Mouse (Mus musculus): ENCODE data around the gene Hivep2. TPM values are rescaled to one million over a fixed set of nuclear protein-coding genes. Genes with fewer than 3 reads are reported as not detected.

Gene Hivep2
- polyA plus RNA-seq, 1 experiment from 2014 or later = 7.3 TPM

DNA sequence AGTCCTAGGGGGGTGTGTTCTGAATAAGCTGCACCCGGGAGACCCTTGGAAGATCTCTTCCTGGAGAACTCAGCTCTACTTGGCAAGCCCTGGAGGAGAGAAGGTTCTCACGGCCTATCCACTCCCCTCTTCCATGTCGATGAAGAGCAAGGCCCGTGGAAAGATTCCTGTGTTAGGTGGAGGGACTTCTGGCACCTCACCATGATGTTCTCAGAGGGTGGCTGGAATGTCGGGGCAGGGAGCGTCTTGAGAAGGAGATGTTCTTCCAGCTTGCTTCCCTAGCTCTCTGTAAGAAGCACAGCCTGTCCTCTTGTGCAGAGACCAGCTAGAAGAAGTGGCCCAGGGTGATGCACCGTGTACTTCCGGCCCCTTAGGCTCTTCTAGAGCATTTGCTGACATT, 134.2 kb downstream of the Hivep2 start:
- H3K4me2 ChIP-seq = no peak overlapping the region
- H3K9me3 ChIP-seq (replicated peaks) = no peaks in the 10 kb centered on the region
- ATAC-seq = no peak
- no peak overlapping the region for H3K9ac ChIP-seq
- no peaks in the 10 kb centered on the region for H3K4me1 ChIP-seq
- H3K4me3 ChIP-seq = no peak overlapping the region
- no peaks in the 10 kb centered on the region for H3K36me3 ChIP-seq (ENCODE audit: poor library complexity, severe bottlenecking)
- 95% methylated on average over 8 of the region's 8 CpGs for WGBS
- no peak overlapping the region for H3K27ac ChIP-seq
- no peaks in the 10 kb centered on the region for H3K27me3 ChIP-seq

- Histone ChIP-seq H3K4me2 (no peak overlapping the region), H3K36me3 (ENCODE audit: poor library complexity, severe bottlenecking) (no peaks in the 10 kb centered on the region), H3K9ac (no peak overlapping the region), H3K4me3 (no peak overlapping the region), H3K27me3 (no peaks in the 10 kb centered on the region), H3K9me3 (replicated peaks) (no peaks in the 10 kb centered on the region), H3K4me1 (no peaks in the 10 kb centered on the region), H3K27ac (no peak overlapping the region)
- WGBS = 83% methylated on average over 3 of the region's 3 CpGs
- ATAC-seq = 0 out of 2 replicates have a peak, but pooled peaks have one; percentile 21
Observed at GRCm38 (mm10) chr10:14100847-14101246, 135.0 kb downstream of the Hivep2 start.

DNA sequence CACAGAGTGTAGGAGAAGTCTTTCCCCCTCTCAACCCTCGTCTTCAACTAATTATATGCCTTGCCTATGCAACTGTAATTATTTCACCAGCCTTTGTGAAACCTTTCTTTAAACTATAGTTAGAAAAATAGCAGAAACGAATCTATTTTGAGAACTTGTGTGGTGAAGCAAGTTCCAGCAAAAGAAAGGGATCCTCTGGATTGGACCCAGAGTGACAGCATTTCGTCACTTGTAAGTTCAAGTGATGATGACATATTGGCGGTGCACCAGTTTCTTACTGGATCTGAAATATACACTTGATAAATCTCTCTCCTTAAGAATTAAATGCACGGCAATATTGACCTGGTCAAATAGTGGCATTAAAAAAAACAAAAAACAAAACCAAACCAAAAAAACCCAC, 136.1 kb downstream of the Hivep2 start:
- WGBS = 78% methylated on average over 5 of the region's 5 CpGs
- Histone ChIP-seq H3K27ac (no peak overlapping the region), H3K9me3 (replicated peaks) (no peaks in the 10 kb centered on the region), H3K9ac (no peak overlapping the region), H3K4me1 (no peaks in the 10 kb centered on the region), H3K4me3 (no peak overlapping the region), H3K4me2 (no peak overlapping the region), H3K36me3 (ENCODE audit: poor library complexity, severe bottlenecking) (no peaks in the 10 kb centered on the region), H3K27me3 (no peaks in the 10 kb centered on the region)
- no peak for ATAC-seq

- peak; percentile 65; the same call in 1 of the 2 replicates for ATAC-seq
- Histone ChIP-seq H3K27me3 (no peaks in the 10 kb centered on the region), H3K4me2 (no peak overlapping the region), H3K4me3 (no peak overlapping the region), H3K27ac (no peak overlapping the region), H3K36me3 (ENCODE audit: poor library complexity, severe bottlenecking) (no peaks in the 10 kb centered on the region), H3K9ac (no peak overlapping the region), H3K9me3 (replicated peaks) (no peaks in the 10 kb centered on the region), H3K4me1 (no peaks in the 10 kb centered on the region)
- WGBS = 76% methylated on average over 7 of the region's 7 CpGs
Observed at GRCm38 (mm10) chr10:14107980-14108671, 142.3 kb downstream of the Hivep2 start.

GRCm38 (mm10) chr10:14115846-14116245, 150.0 kb downstream of the Hivep2 start:
- H3K27ac ChIP-seq = no peak overlapping the region
- H3K36me3 ChIP-seq (ENCODE audit: poor library complexity, severe bottlenecking) = no peaks in the 10 kb centered on the region
- H3K4me1 ChIP-seq = no peaks in the 10 kb centered on the region
- H3K9me3 ChIP-seq (replicated peaks) = no peaks in the 10 kb centered on the region
- no peaks in the 10 kb centered on the region for H3K27me3 ChIP-seq
- H3K9ac ChIP-seq = no peak overlapping the region
- WGBS = 80% methylated on average over 4 of the region's 4 CpGs
- H3K4me3 ChIP-seq = no peak overlapping the region
- no peak for ATAC-seq
- no peak overlapping the region for H3K4me2 ChIP-seq

- H3K4me1 ChIP-seq = no peaks in the 10 kb centered on the region
- H3K27me3 ChIP-seq = no peaks in the 10 kb centered on the region
- H3K4me2 ChIP-seq = no peak overlapping the region
- no peak overlapping the region for H3K9ac ChIP-seq
- H3K27ac ChIP-seq = no peak overlapping the region
- 91% methylated on average over 5 of the region's 5 CpGs for WGBS
- no peaks in the 10 kb centered on the region for H3K36me3 ChIP-seq (ENCODE audit: poor library complexity, severe bottlenecking)
- ATAC-seq = no peak
- H3K4me3 ChIP-seq = no peak overlapping the region
- H3K9me3 ChIP-seq (replicated peaks) = no peaks in the 10 kb centered on the region
Observed at GRCm38 (mm10) chr10:14116978-14117377, 151.1 kb downstream of the Hivep2 start.

DNA sequence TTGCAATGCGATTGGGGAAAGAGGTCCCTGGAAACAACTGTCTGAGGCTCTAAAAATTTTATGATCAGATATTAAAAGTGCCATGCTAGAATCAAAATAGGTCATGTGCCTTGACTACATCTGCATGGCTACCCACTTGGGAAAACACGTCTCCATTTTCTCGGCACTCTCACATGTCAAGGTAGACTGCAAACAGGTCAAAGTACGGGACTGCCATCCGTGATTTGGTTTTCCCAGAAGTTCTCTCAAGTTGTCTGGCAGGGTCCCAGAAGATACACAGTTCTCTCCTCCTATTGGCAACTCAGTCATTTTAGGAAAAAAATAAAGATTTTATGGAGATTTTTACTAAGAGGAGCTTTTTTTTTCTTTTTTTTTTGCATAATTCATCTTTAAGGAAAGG, 153.3 kb downstream of the Hivep2 start:
- Histone ChIP-seq H3K4me3 (no peak overlapping the region), H3K9me3 (replicated peaks) (no peaks in the 10 kb centered on the region), H3K4me1 (no peaks in the 10 kb centered on the region), H3K27ac (no peak overlapping the region), H3K27me3 (no peaks in the 10 kb centered on the region), H3K36me3 (ENCODE audit: poor library complexity, severe bottlenecking) (no peaks in the 10 kb centered on the region), H3K4me2 (no peak overlapping the region), H3K9ac (no peak overlapping the region)
- WGBS = 93% methylated on average over 5 of the region's 5 CpGs
- no peak for ATAC-seq

DNA sequence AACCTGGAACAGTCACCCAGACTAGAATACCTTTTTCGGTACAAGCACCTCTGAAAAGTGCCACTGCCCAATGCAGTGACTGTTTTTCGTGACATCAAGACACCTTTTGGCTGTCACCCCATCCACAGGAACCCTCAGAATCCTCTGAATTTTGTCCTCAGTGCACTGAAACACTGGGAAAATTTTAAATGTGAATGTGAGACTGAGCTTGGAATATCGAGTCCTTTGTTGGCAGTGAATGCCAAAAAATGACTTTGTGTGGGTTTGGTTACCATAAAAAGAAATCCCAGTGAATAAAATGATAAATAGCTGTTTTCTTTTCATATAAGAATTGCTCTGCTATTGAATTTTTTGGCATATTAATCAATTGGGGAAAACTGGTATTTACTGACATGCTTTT, 154.6 kb downstream of the Hivep2 start:
- H3K27me3 ChIP-seq = no peaks in the 10 kb centered on the region
- H3K4me2 ChIP-seq = no peak overlapping the region
- H3K27ac ChIP-seq = no peak overlapping the region
- H3K9me3 ChIP-seq (replicated peaks) = no peaks in the 10 kb centered on the region
- no peak overlapping the region for H3K4me3 ChIP-seq
- no peaks in the 10 kb centered on the region for H3K4me1 ChIP-seq
- no peak overlapping the region for H3K9ac ChIP-seq
- no peaks in the 10 kb centered on the region for H3K36me3 ChIP-seq (ENCODE audit: poor library complexity, severe bottlenecking)
- no peak for ATAC-seq
- WGBS = 89% methylated on average over 3 of the region's 3 CpGs

GRCm38 (mm10) chr10:14127826-14128225, 162.0 kb downstream of the Hivep2 start:
- Histone ChIP-seq H3K27me3 (no peaks in the 10 kb centered on the region), H3K9me3 (replicated peaks) (no peaks in the 10 kb centered on the region), H3K4me3 (no peak overlapping the region), H3K36me3 (ENCODE audit: poor library complexity, severe bottlenecking) (peaks cover 29% of the 10 kb centered on the region), H3K27ac (no peak overlapping the region), H3K4me1 (no peaks in the 10 kb centered on the region), H3K4me2 (no peak overlapping the region), H3K9ac (no peak overlapping the region)
- 95% methylated on average over 12 of the region's 12 CpGs for WGBS
- no peak for ATAC-seq

DNA sequence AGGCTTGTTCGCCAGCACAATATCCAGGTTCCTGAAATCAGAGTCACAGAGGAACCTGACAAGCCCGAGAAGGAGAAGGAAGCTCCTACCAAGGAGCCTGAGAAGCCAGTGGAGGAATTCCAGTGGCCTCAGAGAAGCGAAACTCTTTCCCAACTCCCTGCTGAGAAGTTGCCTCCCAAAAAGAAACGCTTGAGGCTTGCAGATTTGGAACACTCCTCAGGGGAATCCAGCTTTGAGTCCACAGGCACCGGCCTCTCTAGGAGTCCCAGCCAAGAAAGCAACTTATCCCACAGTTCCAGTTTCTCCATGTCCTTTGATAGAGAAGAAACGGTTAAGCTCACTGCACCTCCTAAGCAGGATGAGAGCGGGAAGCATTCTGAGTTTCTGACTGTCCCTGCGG, 164.4 kb downstream of the Hivep2 start:
- Histone ChIP-seq H3K27me3 (no peaks in the 10 kb centered on the region), H3K36me3 (ENCODE audit: poor library complexity, severe bottlenecking) (peaks cover 29% of the 10 kb centered on the region), H3K4me2 (no peak overlapping the region), H3K9ac (no peak overlapping the region), H3K27ac (no peak overlapping the region), H3K9me3 (replicated peaks) (no peaks in the 10 kb centered on the region), H3K4me3 (no peak overlapping the region), H3K4me1 (no peaks in the 10 kb centered on the region)
- WGBS = 77% methylated on average over 8 of the region's 8 CpGs
- no peak for ATAC-seq

GRCm38 (mm10) chr10:14131307-14131706, 165.4 kb downstream of the Hivep2 start:
- Histone ChIP-seq H3K9ac (no peak overlapping the region), H3K9me3 (replicated peaks) (no peaks in the 10 kb centered on the region), H3K4me3 (no peak overlapping the region), H3K27me3 (no peaks in the 10 kb centered on the region), H3K4me1 (no peaks in the 10 kb centered on the region), H3K36me3 (ENCODE audit: poor library complexity, severe bottlenecking) (peaks cover 29% of the 10 kb centered on the region), H3K27ac (no peak overlapping the region), H3K4me2 (no peak overlapping the region)
- no peak for ATAC-seq
- WGBS = 95% methylated on average over 13 of the region's 13 CpGs

DNA sequence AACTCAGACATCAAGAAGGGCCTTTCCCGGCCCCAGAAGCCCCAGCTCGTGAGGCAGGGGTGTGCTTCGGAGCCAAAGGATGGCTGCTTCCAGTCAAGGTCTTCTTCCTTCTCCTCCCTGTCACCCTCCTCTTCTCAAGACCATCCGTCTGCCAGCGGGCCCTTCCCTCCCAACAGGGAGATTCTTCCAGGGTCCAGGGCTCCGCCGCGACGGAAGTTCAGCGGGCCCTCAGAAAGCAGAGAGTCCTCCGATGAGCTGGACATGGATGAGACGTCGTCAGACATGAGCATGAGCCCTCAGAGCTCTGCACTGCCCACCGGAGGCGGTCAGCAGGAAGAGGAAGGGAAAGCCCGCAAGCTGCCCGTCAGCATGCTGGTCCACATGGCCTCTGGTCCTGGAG, 166.2 kb downstream of the Hivep2 start:
- no peak overlapping the region for H3K27ac ChIP-seq
- ATAC-seq = no peak
- no peak overlapping the region for H3K4me3 ChIP-seq
- no peak overlapping the region for H3K9ac ChIP-seq
- no peaks in the 10 kb centered on the region for H3K9me3 ChIP-seq (replicated peaks)
- 88% methylated on average over 17 of the region's 17 CpGs for WGBS
- H3K36me3 ChIP-seq (ENCODE audit: poor library complexity, severe bottlenecking) = peaks cover 29% of the 10 kb centered on the region
- H3K4me2 ChIP-seq = no peak overlapping the region
- H3K4me1 ChIP-seq = no peaks in the 10 kb centered on the region
- H3K27me3 ChIP-seq = no peaks in the 10 kb centered on the region

- Histone ChIP-seq H3K9me3 (replicated peaks) (no peaks in the 10 kb centered on the region), H3K9ac (no peak overlapping the region), H3K36me3 (ENCODE audit: poor library complexity, severe bottlenecking) (peaks cover 29% of the 10 kb centered on the region), H3K27me3 (no peaks in the 10 kb centered on the region), H3K4me3 (no peak overlapping the region), H3K4me1 (no peaks in the 10 kb centered on the region), H3K27ac (no peak overlapping the region), H3K4me2 (no peak overlapping the region)
- no peak for ATAC-seq
Observed at GRCm38 (mm10) chr10:14132937-14133336, 167.1 kb downstream of the Hivep2 start.
